Mouse (Mus musculus): Measurements from ENCODE around the gene Bcas3.
"Not testable (repeated sequence)": the region's sequence is repeated elsewhere in the genome, so short reads cannot be mapped to it uniquely, and the experiment has no call there.

Bcas3 gene

DNA sequence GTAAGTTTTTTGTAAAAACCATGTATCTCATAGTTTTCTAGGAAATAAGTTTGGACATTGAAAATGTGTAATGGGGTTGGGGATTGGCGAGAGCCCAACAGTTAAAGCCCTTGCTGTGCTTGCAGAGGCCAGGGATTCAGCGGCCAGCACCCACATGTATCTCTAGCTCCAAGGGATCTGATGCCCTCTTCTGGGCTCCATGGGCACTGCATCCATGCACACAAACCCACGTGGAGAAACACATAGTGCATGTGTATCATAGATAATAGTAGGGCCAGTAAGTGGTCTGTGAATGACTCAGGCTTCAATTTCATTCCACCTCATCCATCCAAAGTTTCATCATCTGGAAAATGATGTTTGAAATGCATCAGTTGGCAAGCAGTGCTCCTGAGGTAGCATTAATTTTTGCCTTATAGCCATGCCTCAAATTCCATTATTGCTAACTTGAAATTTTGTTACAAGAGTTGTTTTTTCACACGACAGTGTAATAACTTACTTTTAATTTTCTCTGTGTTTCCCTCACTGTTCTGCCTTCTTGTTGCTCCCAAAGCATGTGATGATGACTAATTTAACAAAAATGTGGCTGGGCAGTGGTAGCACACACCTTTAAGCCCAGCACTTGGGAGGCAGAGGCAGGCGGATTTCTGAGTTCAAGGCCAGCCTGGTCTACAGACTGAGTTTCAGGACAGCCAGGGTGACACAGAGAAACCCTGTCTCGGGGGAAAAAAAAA is 129.9 kb downstream of the Bcas3 start:
- no peak for DNase-seq (ENCODE audit: low read depth, low spot score)

DNA sequence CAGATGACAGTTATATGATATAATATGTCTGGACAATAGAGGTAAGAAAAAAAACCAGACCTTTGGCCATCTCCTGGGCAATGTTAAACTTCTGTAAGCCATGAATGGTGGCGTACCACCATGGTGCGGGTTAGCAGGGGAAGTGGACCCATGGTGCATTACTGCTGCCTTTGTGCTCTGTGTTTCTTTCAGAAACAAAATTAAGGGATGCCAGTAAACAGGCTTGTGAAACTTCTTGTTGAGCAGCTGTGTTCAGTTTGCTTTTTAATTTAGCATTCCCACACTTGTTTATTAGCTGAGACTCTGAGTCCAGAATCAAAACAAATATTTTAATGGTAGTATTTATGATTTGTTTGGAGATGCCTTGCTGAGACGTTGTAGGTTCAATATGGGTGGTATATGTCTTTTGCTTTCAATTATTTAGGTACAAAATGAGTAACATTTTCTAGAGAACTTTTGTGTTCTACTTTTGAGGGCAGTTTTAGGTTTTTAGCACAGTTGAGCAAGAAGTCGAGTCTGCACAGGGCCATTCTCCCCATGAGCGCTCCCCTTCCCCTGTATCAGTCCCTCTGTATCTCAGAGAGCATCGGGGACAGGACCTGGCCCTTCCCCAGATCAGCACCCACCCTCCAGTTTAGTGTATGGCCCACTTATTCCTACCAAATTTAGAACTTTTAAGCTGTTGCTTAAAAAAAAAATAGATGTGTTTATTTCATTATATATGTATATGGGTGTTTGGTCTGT is 132.4 kb downstream of the Bcas3 start:
- no peak for DNase-seq (ENCODE audit: low read depth, low spot score)

DNA sequence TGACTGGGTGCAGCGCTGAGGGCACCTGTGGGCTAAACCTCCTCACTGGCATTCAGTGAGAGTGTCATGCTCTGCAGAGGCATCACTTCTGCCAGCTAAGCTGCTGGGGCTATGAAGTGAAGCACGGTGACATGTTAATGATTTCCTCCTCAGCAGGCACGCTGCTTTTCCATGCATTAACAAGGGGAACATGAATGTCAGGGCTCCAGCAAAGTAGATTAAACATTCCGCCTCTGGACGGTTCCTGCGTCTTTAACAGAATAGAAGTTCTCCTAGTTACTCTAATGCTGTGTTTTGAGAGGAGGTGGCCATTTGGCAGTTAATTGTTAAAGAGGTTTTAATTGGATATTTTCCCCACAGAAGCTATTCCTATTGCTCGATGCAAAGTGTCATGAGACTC is 134.5 kb downstream of the Bcas3 start:
- DNase-seq (ENCODE audit: low read depth, low spot score) = no peak

DNA sequence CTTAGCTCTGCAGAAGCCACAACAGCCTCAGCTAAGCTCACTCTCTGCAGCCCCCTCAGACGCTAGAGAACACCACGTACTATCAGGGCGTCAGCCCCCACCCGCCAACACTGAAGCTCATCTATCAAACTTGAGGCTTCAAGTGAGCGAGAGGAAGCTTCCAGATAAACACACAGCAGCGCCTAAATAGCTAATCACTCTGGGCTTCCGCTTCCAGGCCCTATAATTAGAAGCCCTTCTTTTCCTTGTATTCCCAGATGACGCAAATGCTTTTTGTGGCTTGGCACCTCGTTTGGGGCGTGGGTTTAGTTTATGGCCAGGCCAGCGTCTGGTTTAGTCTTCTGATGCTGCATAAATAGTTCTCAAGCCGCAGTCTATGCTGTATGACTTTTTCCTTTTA is 139.3 kb downstream of the Bcas3 start:
- DNase-seq (ENCODE audit: low read depth, low spot score) = no peak

DNA sequence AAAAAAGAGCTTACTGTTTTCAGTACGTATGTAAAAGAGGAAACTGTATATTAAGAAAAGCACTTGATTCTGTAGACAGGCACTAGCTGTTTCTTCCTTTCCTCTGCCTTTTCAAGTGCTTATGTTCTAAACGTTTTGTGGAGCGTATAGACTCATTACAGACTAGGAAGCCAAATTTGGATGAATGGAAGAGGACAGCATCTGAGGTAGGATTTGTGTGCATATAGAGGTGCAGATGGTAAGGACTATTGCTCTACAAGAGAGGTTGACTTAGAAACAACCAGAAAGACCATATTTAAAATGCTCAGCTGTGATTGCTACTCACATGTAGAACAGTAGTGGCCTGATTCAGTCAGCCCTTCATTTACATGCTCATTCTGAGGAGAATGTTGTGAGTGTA is 139.7 kb downstream of the Bcas3 start:
- DNase-seq (ENCODE audit: low read depth, low spot score) = no peak

DNA sequence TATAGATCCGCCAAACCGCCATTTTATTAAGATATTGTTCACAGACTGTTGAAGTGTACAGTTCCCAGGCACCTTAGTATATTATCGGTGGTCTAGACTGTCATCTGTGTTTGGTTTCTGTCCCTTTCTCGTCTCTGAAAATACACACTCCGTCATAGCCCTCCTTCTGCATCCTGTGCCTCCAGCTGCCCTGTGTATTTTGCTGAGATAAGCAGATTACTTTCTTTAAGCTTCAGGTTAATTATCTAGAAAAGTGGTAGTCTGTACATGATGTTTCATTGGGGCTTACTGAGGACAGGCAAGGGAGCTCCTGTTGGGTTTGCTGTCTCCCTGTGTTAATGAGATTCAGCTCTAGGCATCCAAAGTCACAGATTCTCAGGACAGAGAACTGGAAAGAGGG is 146.6 kb downstream of the Bcas3 start:
- no peak for DNase-seq (ENCODE audit: low read depth, low spot score)

DNA sequence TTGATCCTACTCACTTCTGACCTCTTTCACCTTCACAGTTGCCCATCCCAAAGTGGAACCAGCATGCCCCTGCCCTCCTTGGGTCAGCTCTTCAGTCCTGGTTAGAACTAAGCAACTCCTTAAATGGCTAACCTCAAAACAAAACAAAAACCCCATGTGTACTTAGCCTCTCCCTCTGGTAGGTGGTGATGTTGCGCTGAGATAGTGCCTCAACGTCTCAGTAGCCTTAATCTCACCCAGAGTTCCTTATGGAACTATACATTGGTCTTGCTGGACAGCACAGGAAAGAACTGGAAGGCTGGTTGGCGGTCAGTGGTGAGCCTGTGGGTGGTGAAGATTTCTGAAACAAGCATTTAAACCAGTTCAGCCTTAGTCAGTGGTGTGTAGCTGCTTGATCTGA is 149.1 kb downstream of the Bcas3 start:
- no peak for DNase-seq (ENCODE audit: low read depth, low spot score)

- not testable (repeated sequence) for DNase-seq (ENCODE audit: low read depth, low spot score)
Measured at GRCm38 (mm10) chr11:85504812-85505211, 151.8 kb downstream of the Bcas3 start.

DNA sequence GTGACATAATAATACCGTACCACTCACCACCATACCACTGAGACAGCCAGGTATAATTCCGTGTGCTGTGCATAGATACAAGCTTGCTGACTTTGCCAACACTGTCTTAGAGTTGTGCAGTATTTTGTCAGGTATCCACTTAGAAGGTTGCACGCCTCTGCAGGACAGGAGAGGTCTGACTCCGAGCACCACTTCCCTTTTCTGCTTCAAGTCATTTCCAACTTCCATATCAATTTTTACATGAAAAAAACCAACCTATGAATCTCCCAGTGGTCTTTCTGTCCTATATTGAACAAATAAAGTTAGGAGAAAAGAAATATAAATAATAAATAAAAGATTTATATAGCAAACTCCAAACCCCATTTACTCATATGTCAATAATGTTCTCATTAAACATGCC is 152.8 kb downstream of the Bcas3 start:
- DNase-seq (ENCODE audit: low read depth, low spot score) = no peak

DNA sequence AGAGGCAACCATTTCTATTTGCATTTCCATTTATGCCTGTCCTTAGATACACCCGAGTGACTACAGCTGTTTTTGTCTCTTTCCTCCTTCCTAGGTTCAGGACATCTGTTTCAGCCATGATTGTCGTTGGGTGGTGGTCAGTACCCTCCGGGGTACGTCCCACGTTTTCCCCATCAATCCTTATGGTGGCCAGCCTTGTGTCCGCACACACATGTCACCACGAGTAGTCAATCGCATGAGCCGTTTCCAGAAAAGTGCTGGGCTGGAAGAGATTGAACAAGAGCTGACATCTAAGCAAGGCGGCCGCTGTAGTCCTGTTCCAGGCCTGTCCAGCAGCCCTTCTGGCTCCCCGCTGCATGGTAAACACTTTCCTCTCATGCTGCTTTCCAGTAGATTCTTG is 156.4 kb downstream of the Bcas3 start:
- no peak for DNase-seq (ENCODE audit: low read depth, low spot score)

GRCm38 (mm10) chr11:85511270-85511904 is 158.4 kb downstream of the Bcas3 start:
- DNase-seq (ENCODE audit: low read depth, low spot score) = no peak

GRCm38 (mm10) chr11:85516724-85517123 is 163.8 kb downstream of the Bcas3 start:
- DNase-seq (ENCODE audit: low read depth, low spot score) = no peak

DNA sequence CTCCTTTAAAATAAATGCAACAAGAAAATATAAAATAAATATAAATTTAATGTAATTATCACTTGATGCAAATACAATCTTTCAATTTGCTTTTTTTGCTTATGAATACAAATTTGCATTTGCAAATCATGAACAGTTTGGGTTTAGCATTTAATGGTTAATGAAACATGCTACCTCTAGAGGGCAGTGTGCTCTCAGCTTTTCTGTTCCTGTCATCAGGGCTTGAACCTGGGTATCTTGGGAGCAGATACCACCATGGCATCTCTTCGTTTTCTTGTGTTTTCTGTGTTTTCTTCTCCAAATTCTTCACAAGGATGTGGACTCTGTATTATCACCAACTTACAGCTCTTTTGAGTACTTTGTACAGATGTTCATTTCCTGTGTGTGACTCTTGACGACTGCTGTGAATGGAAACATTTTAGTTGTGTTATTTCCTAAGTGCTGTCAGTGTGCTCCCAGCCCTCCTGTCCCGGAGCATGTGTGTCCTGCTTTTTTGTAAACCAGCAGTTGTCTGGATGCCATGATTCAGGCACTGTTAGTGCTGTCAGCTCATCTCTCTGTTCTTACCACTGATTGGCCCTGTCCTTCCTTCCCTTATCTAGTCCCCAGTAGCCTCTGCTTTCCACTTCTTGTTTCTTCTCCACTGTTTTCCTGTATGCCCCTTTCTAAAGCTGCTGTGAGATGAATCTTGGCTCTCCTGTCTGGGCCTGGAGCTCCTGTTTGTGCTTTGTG is 165.2 kb downstream of the Bcas3 start:
- peak; percentile 15 for DNase-seq (ENCODE audit: low read depth, low spot score)

GRCm38 (mm10) chr11:85520236-85520635 is 167.3 kb downstream of the Bcas3 start:
- DNase-seq (ENCODE audit: low read depth, low spot score) = no peak

GRCm38 (mm10) chr11:85520996-85521395 is 168.0 kb downstream of the Bcas3 start:
- DNase-seq (ENCODE audit: low read depth, low spot score) = no peak

DNA sequence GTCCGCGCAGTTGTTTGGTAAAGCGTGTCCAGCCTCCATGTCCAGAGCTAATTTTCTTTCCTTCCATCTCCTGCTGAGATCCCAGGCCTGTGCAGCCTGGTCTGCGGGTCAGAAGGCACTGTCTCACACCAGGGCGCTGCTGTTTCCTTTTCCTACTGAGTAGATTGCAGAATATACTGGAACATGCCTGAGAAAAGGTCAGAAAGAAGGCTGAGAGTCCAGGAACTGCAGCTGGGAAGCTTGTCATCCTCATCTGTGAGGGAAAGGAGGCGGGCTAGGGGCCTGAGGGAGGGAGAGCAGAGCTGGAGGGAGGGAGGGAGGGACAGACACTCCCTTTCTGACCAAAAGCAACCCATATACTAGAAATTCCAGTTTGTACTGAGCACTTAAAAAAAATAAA is 170.7 kb downstream of the Bcas3 start:
- no peak for DNase-seq (ENCODE audit: low read depth, low spot score)

GRCm38 (mm10) chr11:85524186-85524585 is 171.2 kb downstream of the Bcas3 start:
- peak; percentile 61 for DNase-seq (ENCODE audit: low read depth, low spot score)

- no peak for DNase-seq (ENCODE audit: low read depth, low spot score)
Measured at GRCm38 (mm10) chr11:85524841-85525500, 172.0 kb downstream of the Bcas3 start.

GRCm38 (mm10) chr11:85525501-85525885 is 172.5 kb downstream of the Bcas3 start:
- no peak for DNase-seq (ENCODE audit: low read depth, low spot score)

- DNase-seq (ENCODE audit: low read depth, low spot score) = no peak
Measured at GRCm38 (mm10) chr11:85525979-85526775, 173.2 kb downstream of the Bcas3 start.

DNA sequence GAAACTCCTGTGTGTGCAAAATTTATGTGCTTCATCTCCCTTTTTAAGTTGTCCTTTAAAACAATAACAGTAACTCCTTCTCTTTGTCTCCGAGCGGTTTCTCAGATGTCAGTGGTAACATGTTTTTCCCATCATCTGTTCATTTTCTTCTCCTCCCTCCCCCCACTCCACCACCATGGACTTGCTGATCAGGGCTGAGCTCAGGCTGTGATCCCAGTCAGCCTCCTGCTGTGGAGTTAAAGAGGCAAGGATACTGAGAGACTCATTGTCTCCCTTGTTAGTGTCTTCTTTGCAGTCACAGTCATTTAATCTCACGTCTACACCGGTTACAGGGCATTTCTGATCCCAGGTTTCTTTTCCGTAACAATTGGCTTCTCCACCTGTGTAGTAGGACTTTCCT is 174.3 kb downstream of the Bcas3 start:
- DNase-seq (ENCODE audit: low read depth, low spot score) = no peak

Data from CD4-positive helper T cell, adult 2 months (primary cell).